ENCODE assay signal across 8 mouse cellular contexts in genomic region chr12:12412674-12413073, GRCm38 (mm10).
DNase-seq lines count a peak whose midpoint lies in the region; ATAC-seq lines count a peak whose summit lies in the region.

No protein-coding gene starts in this region.

- 33% methylated on average over 5 of the region's 5 CpGs for WGBS in forebrain, embryonic 16.5 days
- 38% methylated on average over 5 of the region's 5 CpGs for WGBS in hindbrain, embryonic 12.5 days

- no peak overlapping the region for H3K27ac ChIP-seq in forebrain, embryonic 16.5 days (ENCODE audit: low read length)
- H3K27ac ChIP-seq in hindbrain, embryonic 12.5 days, result no peak overlapping the region

- peak; percentile 67 for DNase-seq in MN1 (ENCODE audit: low spot score)
- DNase-seq in c-Kit-positive CD71-positive TER-119-negative erythroid progenitor cells, embryonic 14.5 days (ENCODE audit: low read depth), result peak; percentile 65
- peak; percentile 65 for DNase-seq in left cerebral cortex, adult 11 months (ENCODE audit: low spot score)
- peak; percentile 44 to 53 for DNase-seq in right cerebral cortex, postnatal 36 days (ENCODE audit: low spot score in 2 of 2)
- no peak for DNase-seq in yolk sac, embryonic 10.5 days (ENCODE audit: low spot score)

- H3K9ac ChIP-seq in forebrain, embryonic 16.5 days (replicated peaks; ENCODE audit: low read depth, low read length), result no peak overlapping the region
- no peak overlapping the region for H3K9ac ChIP-seq in hindbrain, embryonic 12.5 days

- H3K27me3 ChIP-seq in forebrain, embryonic 16.5 days (replicated peaks; ENCODE audit: control insufficient read depth, insufficient read depth, low read length), result no peaks in the 10 kb centered on the region
- no peaks in the 10 kb centered on the region for H3K27me3 ChIP-seq in hindbrain, embryonic 12.5 days

- peak; percentile 14; the same call in 1 of the 2 replicates for ATAC-seq in forebrain, embryonic 16.5 days
- 0 out of 2 replicates have a peak, but pooled peaks have one; percentile 38 for ATAC-seq in hindbrain, embryonic 12.5 days (ENCODE audit: low FRiP score)
- ATAC-seq in megakaryocyte progenitor cell, adult 5-6 weeks (replicated peaks; ENCODE audit: poor library complexity), result peak; percentile 99

- H3K4me2 ChIP-seq in forebrain, embryonic 16.5 days (ENCODE audit: low read length), result no peak overlapping the region
- H3K4me2 ChIP-seq in hindbrain, embryonic 12.5 days (replicated peaks), result no peak overlapping the region

- H3K9me3 ChIP-seq in forebrain, embryonic 16.5 days (ENCODE audit: control insufficient read depth, low read length), result no peaks in the 10 kb centered on the region
- H3K9me3 ChIP-seq in hindbrain, embryonic 12.5 days (replicated peaks), result no peaks in the 10 kb centered on the region

- no peaks in the 10 kb centered on the region for H3K36me3 ChIP-seq in forebrain, embryonic 16.5 days (ENCODE audit: control insufficient read depth, insufficient read depth)
- H3K36me3 ChIP-seq in hindbrain, embryonic 12.5 days, result no peaks in the 10 kb centered on the region

- H3K4me3 ChIP-seq in forebrain, embryonic 16.5 days (replicated peaks; ENCODE audit: low read length), result no peak overlapping the region
- H3K4me3 ChIP-seq in hindbrain, embryonic 12.5 days, result no peak overlapping the region

- peaks cover 7% of the 10 kb centered on the region for H3K4me1 ChIP-seq in forebrain, embryonic 16.5 days (replicated peaks; ENCODE audit: control insufficient read depth, insufficient read depth, low read length)
- H3K4me1 ChIP-seq in hindbrain, embryonic 12.5 days, result no peaks in the 10 kb centered on the region

Comparison
In these comparisons a context has a peak if more than half of its experiments do, and no peak if none do; other contexts are left out.
1. ATAC-seq: peak in every context shown above with its lines; median percentile 99 in megakaryocyte progenitor cell, adult 5-6 weeks; 38 in hindbrain, embryonic 12.5 days; 14 in forebrain, embryonic 16.5 days.